Mouse (Mus musculus) gonadal fat pad, adult 2 months (tissue): ENCODE results near the gene Zfp936. TPM values are rescaled to one million over a fixed set of nuclear protein-coding genes. Genes with fewer than 3 reads are reported as not detected.
"Not testable (repeated sequence)": the region's sequence is repeated elsewhere in the genome, so short reads cannot be mapped to it uniquely, and the experiment has no call there.

Source experiments
- DNase-seq: peaks from one replicate; pipeline ENCODE4 v3.0.0-alpha.2; 2012; ENCODE audit warnings: low read depth
- polyA plus RNA-seq: library from polyadenylated mRNA; depleted of rRNA; stranded (reverse); fragments of >200 nt; gene quantifications from 2 replicates; pipeline ENCODE4 v1.2.3, GENCODE M21; 2012; rRNA removed

Gene Zfp936
- polyA plus RNA-seq, result not detected in 2 replicates

GRCm38 (mm10) chr7:43113929-43114328 is at the start of gene Zfp936:
Zfp936 (plus strand) TSS chr7:43114229.
- DNase-seq, result not testable (repeated sequence)

- no peak for DNase-seq
Measured at GRCm38 (mm10) chr7:43077831-43078230, 36.2 kb upstream of the Zfp936 start.

- not testable (repeated sequence) for DNase-seq
Measured at GRCm38 (mm10) chr7:43128691-43129090, 14.7 kb downstream of the Zfp936 start.

- not testable (repeated sequence) for DNase-seq
Measured at GRCm38 (mm10) chr7:43164121-43164520, 50.1 kb downstream of the Zfp936 start.

GRCm38 (mm10) chr7:43167101-43167500 is 53.1 kb downstream of the Zfp936 start:
- not testable (repeated sequence) for DNase-seq

- DNase-seq, result not testable (repeated sequence)
Measured at GRCm38 (mm10) chr7:43167811-43168210, 53.8 kb downstream of the Zfp936 start.

GRCm38 (mm10) chr7:43168212-43168611 is 54.2 kb downstream of the Zfp936 start:
- DNase-seq, result not testable (repeated sequence)

GRCm38 (mm10) chr7:43177003-43177702 is 63.1 kb downstream of the Zfp936 start:
- DNase-seq, result no peak

- not testable (repeated sequence) for DNase-seq
Measured at GRCm38 (mm10) chr7:43213781-43214180, 99.8 kb downstream of the Zfp936 start.

Other genes with a start within 250 kb of the Zfp936 start
- not detected in 2 replicates for gene Gm2381, start 247.0 kb upstream of the Zfp936 start, polyA plus RNA-seq
- gene Vmn2r63, start 180.4 kb upstream of the Zfp936 start, polyA plus RNA-seq, result not detected in 2 replicates
- not detected in 2 replicates for gene Gm9268, start 95.5 kb upstream of the Zfp936 start, polyA plus RNA-seq
- 5.4 and 6.5 TPM in 2 replicates for gene Zfp715, start 199.1 kb downstream of the Zfp936 start, polyA plus RNA-seq
- 0.19 and 0.88 TPM in 2 replicates for gene Siglecf, start 237.1 kb downstream of the Zfp936 start, polyA plus RNA-seq